In the genomic region with DNA sequence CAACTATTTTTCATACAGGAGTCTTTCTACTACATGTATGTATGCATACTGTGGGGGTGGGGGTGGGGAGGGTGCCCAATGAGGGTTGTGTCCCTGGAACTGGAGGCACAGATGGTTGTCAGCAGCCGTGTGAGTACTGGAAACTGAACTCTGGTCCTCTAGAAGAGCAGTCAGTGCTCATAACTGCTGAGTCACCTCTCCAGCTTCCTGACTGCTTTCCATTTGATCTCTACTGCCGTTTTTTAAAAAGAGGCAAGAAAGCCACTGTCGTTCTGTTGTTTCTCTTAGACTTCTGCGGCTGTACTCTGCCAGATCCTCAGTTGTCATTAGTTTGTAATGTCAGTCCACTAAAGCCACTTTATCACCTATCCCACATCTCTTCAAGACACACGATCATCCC, we compare ENCODE assay signal across 15 mouse cellular contexts. TPM values are rescaled to one million over a fixed set of nuclear protein-coding genes. Genes with fewer than 3 reads are reported as not detected.
"Had no signal": no experiment of that assay in that cellular context is flagged by ENCODE, and none has a peak within 500 bp of the region (broad histone marks: within the 10 kb centered on the region; RNA-seq: fewer than 3 reads in every experiment).

No protein-coding gene starts in this region.

- H3K4me3 ChIP-seq: kidney, embryonic 15.5 days; left cerebral cortex, adult 2 months; limb, embryonic 10.5 days; midbrain, embryonic 10.5 days; midbrain, embryonic 15.5 days; neural tube, embryonic 12.5 days had no signal

- ATAC-seq: lung, postnatal 0 days; midbrain, embryonic 15.5 days had no signal

- H3K27ac ChIP-seq: kidney, embryonic 15.5 days; left cerebral cortex, adult 2 months; limb, embryonic 10.5 days; liver, embryonic 14.5 days; midbrain, embryonic 10.5 days; midbrain, embryonic 15.5 days; neural tube, embryonic 12.5 days had no signal

- H3K4me1 ChIP-seq: kidney, embryonic 15.5 days; limb, embryonic 10.5 days; midbrain, embryonic 10.5 days; midbrain, embryonic 15.5 days; neural tube, embryonic 12.5 days had no signal

- H3K36me3 ChIP-seq: kidney, embryonic 15.5 days; limb, embryonic 10.5 days; midbrain, embryonic 10.5 days; midbrain, embryonic 15.5 days; neural tube, embryonic 12.5 days had no signal

- DNase-seq: kidney, postnatal 14 days; lung, adult 2 months; lung, postnatal 4 days; retina, postnatal 1 day; right cerebral cortex, postnatal 14 days; thymus, postnatal 14 days had no signal

- H3K4me2 ChIP-seq: kidney, embryonic 15.5 days; midbrain, embryonic 15.5 days; neural tube, embryonic 12.5 days had no signal

- H3K9me3 ChIP-seq: kidney, embryonic 15.5 days; limb, embryonic 10.5 days; midbrain, embryonic 10.5 days; midbrain, embryonic 15.5 days; neural tube, embryonic 12.5 days had no signal

- H3K9ac ChIP-seq: kidney, embryonic 15.5 days; liver, embryonic 14.5 days; midbrain, embryonic 15.5 days; neural tube, embryonic 12.5 days had no signal

- H3K27me3 ChIP-seq: midbrain, embryonic 15.5 days; neural tube, embryonic 12.5 days had no signal

RNA-seq across cellular contexts. Expression of a gene that starts 19.2 kb away (rescaled TPM):
- total RNA-seq: monocyte, adult 5-6 weeks had no signal
- polyA plus RNA-seq: liver, embryonic 14.5 days had no signal
